Mouse (Mus musculus) spleen, adult 2 months (tissue): ENCODE measurements around the gene Ryr1. TPM values are rescaled to one million over a fixed set of nuclear protein-coding genes. Genes with fewer than 3 reads are reported as not detected.

Experiments used
- DNase-seq, 2 experiments: peaks; one replicate each; pipeline versions ENCODE4 v3.0.0 to v3.0.0-alpha.2; 2012 to 2021; ENCODE audit warnings: low spot score in 2 of 2, low read depth in 1 of 2
- H3K27ac ChIP-seq: fragments of 200-500 bp; 2 replicates; pipeline ENCODE4 v1.5.1; 2012; ENCODE audit warnings: low read length, inconsistent platforms; ENCODE audit not compliant: insufficient read depth
- H3K27me3 ChIP-seq: fragments of 200-500 bp; 2 replicates; pipeline ENCODE4 v1.6.1; 2012; ENCODE audit warnings: mild to moderate bottlenecking, moderate library complexity, low read length, inconsistent platforms; ENCODE audit not compliant: control insufficient read depth, insufficient read depth
- H3K36me3 ChIP-seq: fragments of 200-500 bp; 2 replicates; pipeline ENCODE4 v1.6.1; 2012; ENCODE audit warnings: mild to moderate bottlenecking, low read length, inconsistent platforms; ENCODE audit not compliant: control insufficient read depth, insufficient read depth
- H3K4me1 ChIP-seq: fragments of 200-500 bp; 2 replicates; pipeline ENCODE4 v1.6.1; 2011; ENCODE audit warnings: inconsistent platforms; ENCODE audit not compliant: control insufficient read depth, insufficient read depth, insufficient read length
- H3K4me3 ChIP-seq: fragments of 200-500 bp; 2 replicates; pipeline ENCODE4 v1.5.1; 2011; ENCODE audit warnings: mild to moderate bottlenecking, inconsistent platforms; ENCODE audit not compliant: insufficient read depth, insufficient read length; ENCODE audit errors: extremely low read depth
- CTCF ChIP-seq: fragments of 200-500 bp; IDR thresholded peaks from 2 replicates; pipeline ENCODE4 v1.5.1; 2011; ENCODE audit warnings: mild to moderate bottlenecking, inconsistent platforms; ENCODE audit not compliant: insufficient read depth, insufficient read length, insufficient replicate concordance; ENCODE audit errors: extremely low read depth
- POLR2A ChIP-seq: fragments of 200-500 bp; IDR thresholded peaks from 2 replicates; pipeline ENCODE4 v1.6.1; 2011; ENCODE audit warnings: low read depth, low read length, inconsistent platforms
- WGBS: fragments of 180-500 bp; shearing (Covaris S2); methylation state at CpG from one replicate; pipeline ENCODE4 v1.1.7; 2018; 5-methylcytosine and 5-hydroxymethylcytosine counted together
- polyA plus RNA-seq: library from polyadenylated mRNA; depleted of rRNA; stranded (reverse); fragments of >200 nt; gene quantifications from 2 replicates; pipeline ENCODE4 v1.2.3, GENCODE M21; 2012

Gene Ryr1
- polyA plus RNA-seq, 1 experiment: 0.27 TPM

DNA sequence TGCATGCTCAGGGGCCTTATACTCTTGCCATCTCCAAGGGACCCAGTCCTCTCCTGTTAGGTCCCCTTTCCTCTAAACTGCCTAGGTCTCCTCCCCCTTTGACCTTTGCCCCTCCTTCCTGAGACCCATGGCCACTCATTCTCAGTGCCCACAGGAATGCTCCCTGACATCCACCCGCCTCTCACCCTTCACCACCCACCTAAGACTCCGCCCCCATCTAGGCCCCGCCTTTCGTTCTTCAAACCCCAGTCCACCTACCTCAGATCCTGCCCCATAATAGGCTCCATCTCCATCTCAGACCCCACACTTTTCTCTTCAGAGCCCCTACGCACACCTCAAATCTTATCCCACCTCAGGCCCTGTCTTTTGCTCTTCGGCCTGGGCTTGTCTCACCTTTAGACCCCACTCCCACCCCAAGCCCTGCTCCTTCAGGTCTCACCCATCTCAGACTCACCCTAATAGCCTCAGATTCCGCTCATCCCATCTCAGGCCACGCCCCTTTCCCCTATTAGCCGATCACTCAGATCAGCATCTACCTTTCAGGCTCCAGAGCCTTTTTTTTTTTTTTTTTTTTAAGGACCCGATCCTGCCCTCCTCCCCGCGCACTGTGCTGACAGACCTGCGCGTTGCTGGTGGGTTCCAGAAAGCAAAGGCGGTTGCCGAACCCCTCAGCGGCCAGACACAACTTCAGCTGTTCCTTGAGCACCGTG, 6.7 kb downstream of the Ryr1 start:
- H3K27ac ChIP-seq: no peak overlapping the region
- no peaks in the 10 kb centered on the region for H3K36me3 ChIP-seq
- no peak for TF ChIP-seq CTCF
- TF ChIP-seq POLR2A: no peak
- H3K4me1 ChIP-seq: no peaks in the 10 kb centered on the region
- no peak overlapping the region for H3K4me3 ChIP-seq
- H3K27me3 ChIP-seq: no peaks in the 10 kb centered on the region
- WGBS: 68% methylated on average over 18 of the region's 18 CpGs
- DNase-seq: no peak

DNA sequence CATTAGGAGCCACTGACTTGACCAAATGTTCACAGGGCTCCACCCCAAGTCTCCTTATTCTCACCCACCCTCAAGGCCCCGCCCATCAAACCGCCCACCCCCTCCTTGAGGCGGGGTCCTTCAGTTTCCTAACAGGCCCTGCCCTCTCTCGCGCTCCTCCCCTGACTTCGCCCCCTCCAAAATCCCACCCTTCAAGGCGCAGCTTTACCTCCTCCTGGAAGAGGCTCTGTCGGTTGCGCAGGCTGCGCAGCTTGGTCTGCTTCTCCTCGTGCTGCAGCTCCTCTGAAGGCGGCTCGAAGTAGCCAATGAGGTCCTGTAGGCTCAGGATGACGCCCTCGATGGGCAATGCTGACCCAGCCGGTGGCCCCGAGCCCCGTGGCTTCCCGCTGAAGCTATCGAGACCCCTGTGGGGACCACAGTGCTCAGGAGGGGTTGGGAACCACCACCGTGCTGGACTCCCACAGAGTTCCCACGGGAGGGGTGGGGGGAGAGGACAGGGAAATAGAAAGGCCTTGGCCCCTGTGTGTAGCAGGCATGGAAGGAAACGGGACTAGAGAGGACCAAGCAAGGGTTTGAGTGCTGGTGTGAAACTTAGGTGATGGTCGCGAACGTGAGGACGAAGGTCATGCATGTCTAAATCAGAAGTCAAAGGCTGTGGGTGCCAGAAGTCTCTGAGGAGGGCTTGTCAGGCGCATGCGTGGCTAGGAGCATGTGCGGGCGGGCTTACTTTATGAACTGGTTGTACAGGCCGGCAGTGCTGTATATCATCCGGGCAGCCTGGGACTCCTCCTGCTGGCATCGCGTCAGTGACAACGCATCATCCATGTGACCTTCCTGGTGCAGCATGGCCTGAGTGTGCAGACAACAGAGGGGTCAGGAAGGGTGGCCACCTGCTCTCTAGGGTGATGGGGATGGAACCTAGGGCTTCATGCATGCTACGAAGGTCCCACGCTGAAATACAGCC, 15.7 kb downstream of the Ryr1 start:
- H3K4me3 ChIP-seq: no peak overlapping the region
- H3K27ac ChIP-seq: no peak overlapping the region
- DNase-seq: no peak
- no peaks in the 10 kb centered on the region for H3K4me1 ChIP-seq
- TF ChIP-seq CTCF (no peak), POLR2A (no peak)
- 59% methylated on average over 38 of the region's 38 CpGs for WGBS
- H3K36me3 ChIP-seq: no peaks in the 10 kb centered on the region
- H3K27me3 ChIP-seq: no peaks in the 10 kb centered on the region

DNA sequence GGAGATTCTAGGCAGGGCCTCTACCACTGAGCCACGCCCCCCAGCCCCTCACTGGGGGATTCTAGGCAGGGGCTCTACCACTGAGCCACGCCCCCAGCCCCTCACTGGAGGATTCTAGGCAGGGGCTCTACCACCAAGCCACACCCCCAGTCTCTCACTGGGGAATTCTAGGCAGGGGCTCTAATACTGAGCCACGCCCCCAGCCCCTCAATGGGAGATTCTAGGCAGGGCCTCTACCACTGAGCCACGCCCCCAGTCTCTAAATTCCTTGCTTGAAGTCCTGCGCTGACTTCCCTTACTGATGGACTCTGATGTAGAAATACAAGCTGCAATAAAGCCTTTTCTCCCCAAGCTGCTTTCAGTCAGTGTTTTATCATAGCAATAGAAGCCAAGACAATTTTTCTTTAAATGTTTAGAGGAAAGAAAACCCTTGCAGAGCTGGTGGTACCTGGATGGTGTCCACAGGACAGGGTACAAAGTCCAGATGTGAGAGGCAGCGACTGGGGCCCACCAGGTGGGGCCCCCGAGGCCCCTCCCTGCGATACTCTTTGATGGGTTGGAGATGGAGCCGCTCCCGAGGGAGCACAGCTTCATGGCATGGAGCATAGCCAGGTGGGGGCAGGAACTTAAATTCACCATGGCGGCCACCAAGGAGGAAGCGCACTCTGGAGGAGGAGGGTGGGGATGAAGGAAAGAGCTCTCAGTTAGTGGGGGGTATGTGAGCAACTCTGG, 23.5 kb downstream of the Ryr1 start:
- H3K4me1 ChIP-seq: no peaks in the 10 kb centered on the region
- no peak overlapping the region for H3K4me3 ChIP-seq
- H3K36me3 ChIP-seq: no peaks in the 10 kb centered on the region
- no peak overlapping the region for H3K27ac ChIP-seq
- no peaks in the 10 kb centered on the region for H3K27me3 ChIP-seq
- 86% methylated on average over 12 of the region's 12 CpGs for WGBS
- no peak for DNase-seq
- TF ChIP-seq CTCF (no peak), POLR2A (no peak)

DNA sequence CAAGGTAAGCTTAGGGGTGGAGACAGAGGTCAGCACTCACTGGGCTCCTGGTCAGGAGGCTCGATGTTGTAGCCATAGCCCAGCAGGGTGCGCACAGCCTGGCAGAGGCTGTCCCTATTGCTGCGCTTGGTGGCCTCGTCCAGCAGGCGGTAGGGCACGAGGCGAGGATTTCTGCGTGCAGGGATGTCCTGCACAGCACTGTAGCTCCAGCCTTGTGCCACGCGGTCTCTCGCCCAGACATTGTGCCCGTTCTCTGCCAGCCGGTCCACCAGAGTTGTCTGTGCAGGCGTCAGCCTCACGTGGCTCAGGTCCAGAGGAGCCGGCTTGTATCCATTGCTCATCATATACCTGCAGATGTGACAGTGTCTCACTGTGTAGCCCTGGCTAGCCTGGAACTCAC, 27.8 kb downstream of the Ryr1 start:
- Histone ChIP-seq H3K4me3 (no peak overlapping the region), H3K36me3 (no peaks in the 10 kb centered on the region), H3K4me1 (no peaks in the 10 kb centered on the region), H3K27ac (no peak overlapping the region), H3K27me3 (no peaks in the 10 kb centered on the region)
- TF ChIP-seq CTCF (no peak), POLR2A (no peak)
- WGBS: 93% methylated on average over 16 of the region's 16 CpGs
- no peak for DNase-seq

DNA sequence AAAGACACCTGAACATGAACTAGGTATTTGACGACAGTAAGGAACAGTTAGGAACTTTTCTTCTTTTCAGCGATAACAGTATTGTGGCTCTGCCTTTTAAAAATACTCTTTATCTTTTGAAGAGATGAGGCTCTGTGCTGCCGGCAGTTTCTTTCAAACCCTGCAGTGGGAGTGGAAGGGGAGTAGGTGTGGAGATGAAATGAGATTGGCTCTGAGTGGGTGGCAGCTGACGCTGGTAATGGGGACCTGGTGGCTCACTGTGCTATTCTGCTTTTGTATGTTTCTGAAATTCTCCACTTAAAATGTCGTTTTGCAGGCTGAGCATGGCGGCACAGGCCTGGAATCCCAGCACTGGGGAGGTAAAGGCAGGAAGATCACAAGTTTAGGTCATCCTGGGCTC, 36.2 kb downstream of the Ryr1 start:
- Histone ChIP-seq H3K27me3 (no peaks in the 10 kb centered on the region; the same call in 1 of the 2 replicates), H3K4me1 (no peaks in the 10 kb centered on the region), H3K4me3 (no peak overlapping the region), H3K36me3 (no peaks in the 10 kb centered on the region), H3K27ac (no peak overlapping the region)
- DNase-seq: no peak
- TF ChIP-seq POLR2A (no peak), CTCF (no peak)
- 73% methylated on average over 6 of the region's 6 CpGs for whole genome bisulfite sequencing

DNA sequence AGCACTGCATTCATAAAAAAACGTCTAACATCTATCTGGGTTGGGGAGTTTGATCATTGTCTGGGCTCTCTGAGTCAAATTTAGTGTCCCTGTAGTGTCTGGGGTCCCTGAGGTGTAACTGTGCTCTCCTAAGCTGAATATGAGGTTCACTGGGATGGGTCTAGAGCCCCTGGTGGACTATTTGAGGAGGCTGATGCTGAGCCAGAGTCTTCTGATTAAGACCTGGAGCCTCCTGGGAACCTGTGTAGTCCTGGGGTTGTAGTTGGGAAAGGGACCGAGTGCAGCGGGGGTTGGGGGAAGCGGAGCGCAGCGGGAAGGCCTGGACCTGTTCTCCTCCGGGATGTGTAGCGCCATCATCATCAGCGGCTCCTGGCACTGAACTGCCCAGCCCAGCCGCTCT, 38.1 kb downstream of the Ryr1 start:
- Histone ChIP-seq H3K27me3 (no peaks in the 10 kb centered on the region; the same call in 1 of the 2 replicates), H3K4me1 (no peaks in the 10 kb centered on the region), H3K27ac (no peak overlapping the region), H3K36me3 (no peaks in the 10 kb centered on the region), H3K4me3 (no peak overlapping the region)
- no peak for DNase-seq
- WGBS: 97% methylated on average over 10 of the region's 10 CpGs
- TF ChIP-seq CTCF: no peak
- no peak for TF ChIP-seq POLR2A
